Mouse (Mus musculus) layer of hippocampus, adult 9-10 months (tissue): ENCODE measurements around the gene Gimap4.

Source experiments
- DNase-seq: peaks from one replicate; pipeline ENCODE4 v3.0.0; 2022; ENCODE audit warnings: low spot score

Gene Gimap4

DNA sequence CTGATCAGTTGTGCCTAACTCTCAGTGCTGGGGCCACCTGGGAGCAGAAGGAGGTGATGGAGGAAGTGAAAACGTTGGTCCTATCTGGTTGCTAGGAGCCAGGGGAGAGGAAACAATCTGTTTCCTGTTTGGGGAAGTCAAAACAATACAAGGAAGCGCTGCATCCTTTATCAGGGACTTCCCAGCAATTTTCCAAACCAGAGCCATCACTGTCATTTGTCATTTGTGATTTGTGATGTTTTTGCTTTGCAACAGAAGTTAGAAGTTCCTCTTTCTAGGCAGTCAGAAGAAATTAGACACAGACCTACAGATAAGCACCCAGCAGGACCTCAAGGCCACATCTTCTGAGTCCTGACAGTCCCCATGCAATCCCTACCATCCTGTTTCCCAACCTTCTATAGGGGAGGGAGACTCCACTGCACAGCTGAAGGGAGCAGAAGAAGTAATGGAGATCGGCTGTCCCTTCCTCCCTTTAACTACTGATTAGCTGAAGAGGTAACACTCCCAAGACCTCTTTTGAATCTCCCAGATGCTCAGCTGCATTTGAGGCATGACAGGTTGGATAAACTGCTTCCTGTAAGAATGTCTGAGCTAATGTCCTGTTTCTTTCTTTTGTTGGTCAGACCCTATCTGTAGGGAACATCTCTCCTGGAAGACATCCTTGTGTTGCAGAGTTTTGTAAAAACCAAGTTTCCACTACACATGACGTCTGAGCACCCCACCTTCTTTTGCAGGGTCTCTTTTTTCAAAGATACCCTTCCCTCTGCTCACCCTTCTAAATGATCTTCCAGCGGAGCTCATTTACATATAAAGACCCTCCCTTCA is 16.1 kb downstream of the Gimap4 start:
- DNase-seq, result no peak

GRCm38 (mm10) chr6:48702146-48702545 is 17.8 kb downstream of the Gimap4 start:
- no peak for DNase-seq

DNA sequence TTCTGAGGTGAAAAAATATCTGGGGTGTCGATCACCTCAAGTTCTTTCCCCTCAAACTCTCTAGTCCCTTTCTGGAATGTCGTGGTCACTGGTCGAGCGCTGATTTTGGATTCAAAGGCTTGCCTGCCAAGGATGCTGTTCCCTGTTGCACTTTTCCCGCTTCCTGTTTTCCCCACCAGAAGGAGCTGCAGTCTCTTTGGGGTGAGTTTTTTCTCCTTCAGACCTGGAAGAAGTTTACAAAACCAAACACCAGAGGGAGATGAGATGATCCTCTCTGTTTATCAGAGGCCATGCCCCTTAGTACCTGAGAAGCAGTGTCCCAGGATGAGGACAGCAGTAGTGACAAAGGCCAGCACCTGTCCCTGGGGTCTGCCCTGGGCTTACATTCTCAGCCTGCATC is 18.3 kb downstream of the Gimap4 start:
- no peak for DNase-seq

DNA sequence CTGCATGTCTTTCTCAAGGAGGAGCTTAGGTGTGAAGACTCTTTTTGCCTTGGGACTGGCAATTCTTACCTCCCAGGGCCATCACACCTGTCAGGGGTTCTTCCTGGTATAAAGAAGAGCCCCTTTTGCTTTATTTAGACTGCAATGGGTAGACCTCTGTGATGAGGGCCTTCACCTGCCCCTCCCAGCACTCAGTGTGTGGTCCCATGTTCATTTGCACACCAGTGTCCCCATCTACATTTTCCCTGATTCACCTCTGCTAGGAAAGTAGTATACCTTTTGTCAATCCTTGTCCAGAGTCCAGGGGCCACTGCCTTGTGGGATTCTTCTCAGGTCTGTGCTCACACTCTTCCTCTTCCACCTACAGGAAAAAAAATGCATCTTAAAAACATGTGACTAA is 19.8 kb downstream of the Gimap4 start:
- DNase-seq, result no peak

DNA sequence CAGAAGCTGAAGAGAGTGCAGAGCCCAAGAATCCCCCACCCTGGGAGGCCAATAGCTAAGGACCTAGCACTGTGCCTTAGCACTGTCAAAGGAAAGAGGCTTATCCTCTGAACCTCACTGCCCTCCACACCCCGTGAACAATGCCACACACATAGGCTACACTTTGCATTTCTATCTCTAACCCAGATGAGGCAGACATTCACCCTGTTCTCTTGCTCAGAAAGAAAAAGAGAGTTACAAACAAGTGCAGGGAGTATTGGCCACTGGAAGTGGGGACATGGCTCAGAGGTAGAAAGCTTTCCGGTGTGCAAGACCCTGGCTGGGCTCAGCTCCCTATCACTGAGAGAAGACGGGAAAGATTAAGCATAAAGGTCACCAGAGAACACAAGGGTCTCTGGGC is 21.8 kb downstream of the Gimap4 start:
- no peak for DNase-seq

DNA sequence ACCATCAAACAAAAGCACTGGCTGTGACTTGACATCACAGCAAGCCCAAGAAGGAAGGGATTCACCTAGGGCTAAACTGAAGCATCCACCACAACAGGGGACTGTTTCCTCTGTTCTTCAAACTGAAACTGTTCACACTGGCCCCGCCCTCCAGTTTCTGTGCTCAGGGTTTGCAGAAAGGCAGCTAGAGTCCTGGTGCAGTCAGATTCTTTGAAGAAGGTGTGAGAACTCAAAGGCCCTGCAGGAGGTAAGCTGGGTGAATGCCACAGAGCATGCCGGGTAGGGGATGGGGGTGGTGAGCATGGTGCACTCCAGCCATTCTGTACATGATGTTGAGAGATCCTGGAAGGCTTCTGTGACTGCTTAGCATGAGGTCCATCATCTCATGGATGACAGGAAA is 34.1 kb downstream of the Gimap4 start, which contains the start of the genes Gm28053 and Gimap7:
Gm28053 (plus strand) TSS at position 153 of the 400 bp plus-strand sequence.
Gimap7 (plus strand) TSS at position 167 of the 400 bp plus-strand sequence.
- DNase-seq, result no peak

DNA sequence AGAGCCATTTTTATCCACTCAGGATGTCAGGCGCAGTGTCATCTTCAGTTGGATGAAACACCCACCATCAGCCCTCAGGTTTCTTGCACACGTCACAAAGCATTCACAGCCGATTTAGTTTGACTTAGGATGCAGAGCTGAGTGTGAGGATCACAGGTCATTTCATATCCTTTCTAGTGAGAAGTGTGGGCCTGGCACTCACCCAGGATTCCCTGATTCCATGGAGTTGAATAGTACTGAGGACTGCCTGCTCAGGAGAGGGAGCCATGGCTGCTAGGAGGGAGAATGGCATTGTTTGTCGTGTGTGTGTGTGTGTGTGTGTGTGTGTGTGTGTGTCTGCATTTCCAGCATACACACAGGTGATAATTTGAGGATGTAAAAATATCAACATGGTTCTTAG is 36.0 kb downstream of the Gimap4 start:
- no peak for DNase-seq

- no peak for DNase-seq
Observed at GRCm38 (mm10) chr6:48723468-48723867, 39.1 kb downstream of the Gimap4 start.

- DNase-seq, result no peak
Observed at GRCm38 (mm10) chr6:48725476-48725875, 41.1 kb downstream of the Gimap4 start.

GRCm38 (mm10) chr6:48727761-48728160 is 43.4 kb downstream of the Gimap4 start:
- DNase-seq, result no peak

DNA sequence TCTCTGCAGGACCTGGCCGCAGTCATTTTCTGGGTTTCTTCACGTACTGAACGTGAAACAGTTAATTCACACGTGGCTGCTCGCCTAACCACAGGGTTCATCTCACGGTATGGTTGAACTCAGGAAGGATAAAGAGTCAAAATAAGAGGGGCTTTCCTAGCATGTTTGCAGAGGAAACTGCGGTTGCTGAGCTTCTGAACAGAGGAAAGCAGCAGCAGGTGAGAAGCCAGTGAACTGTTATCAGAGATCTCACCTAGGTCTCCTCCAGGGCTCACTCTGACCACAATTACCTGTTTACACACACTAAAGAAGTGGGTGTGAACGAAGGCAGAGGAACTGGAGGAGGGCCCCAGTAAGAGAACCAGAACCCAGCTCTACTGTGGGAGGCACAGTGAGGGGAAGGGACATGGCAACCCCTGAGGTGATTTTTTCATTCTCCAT is 48.5 kb downstream of the Gimap4 start:
- no peak for DNase-seq

GRCm38 (mm10) chr6:48733660-48734059 is 49.3 kb downstream of the Gimap4 start:
- no peak for DNase-seq

- DNase-seq, result no peak
Observed at GRCm38 (mm10) chr6:48737053-48737452, 52.7 kb downstream of the Gimap4 start.

GRCm38 (mm10) chr6:48737688-48738087 is 53.3 kb downstream of the Gimap4 start:
- no peak for DNase-seq

- DNase-seq, result no peak
Observed at GRCm38 (mm10) chr6:48738961-48739779, 54.8 kb downstream of the Gimap4 start, which contains the start of gene Gimap1. Gene Gimap1, plus strand, starts transcription at chr6:48739054.

DNA sequence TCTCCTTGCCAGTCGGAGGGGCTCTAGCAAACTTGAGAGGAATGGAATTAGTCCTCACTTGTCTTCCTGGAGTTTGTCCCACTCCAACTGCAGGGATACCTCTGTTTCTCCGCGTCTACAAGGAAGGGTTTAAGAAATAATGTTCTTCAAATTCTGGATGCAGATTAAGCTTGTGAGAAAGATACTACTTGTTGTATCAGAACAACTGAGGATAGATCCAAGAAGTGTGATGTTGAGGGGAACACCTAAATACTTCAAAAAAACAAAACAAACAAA is 55.4 kb downstream of the Gimap4 start:
- no peak for DNase-seq

GRCm38 (mm10) chr6:48740501-48741169 is 56.3 kb downstream of the Gimap4 start:
- DNase-seq, result no peak

- DNase-seq, result no peak
Observed at GRCm38 (mm10) chr6:48741273-48741672, 56.9 kb downstream of the Gimap4 start.
